Comparison of ENCODE assay signal across 8 mouse cellular contexts in the genomic region with DNA sequence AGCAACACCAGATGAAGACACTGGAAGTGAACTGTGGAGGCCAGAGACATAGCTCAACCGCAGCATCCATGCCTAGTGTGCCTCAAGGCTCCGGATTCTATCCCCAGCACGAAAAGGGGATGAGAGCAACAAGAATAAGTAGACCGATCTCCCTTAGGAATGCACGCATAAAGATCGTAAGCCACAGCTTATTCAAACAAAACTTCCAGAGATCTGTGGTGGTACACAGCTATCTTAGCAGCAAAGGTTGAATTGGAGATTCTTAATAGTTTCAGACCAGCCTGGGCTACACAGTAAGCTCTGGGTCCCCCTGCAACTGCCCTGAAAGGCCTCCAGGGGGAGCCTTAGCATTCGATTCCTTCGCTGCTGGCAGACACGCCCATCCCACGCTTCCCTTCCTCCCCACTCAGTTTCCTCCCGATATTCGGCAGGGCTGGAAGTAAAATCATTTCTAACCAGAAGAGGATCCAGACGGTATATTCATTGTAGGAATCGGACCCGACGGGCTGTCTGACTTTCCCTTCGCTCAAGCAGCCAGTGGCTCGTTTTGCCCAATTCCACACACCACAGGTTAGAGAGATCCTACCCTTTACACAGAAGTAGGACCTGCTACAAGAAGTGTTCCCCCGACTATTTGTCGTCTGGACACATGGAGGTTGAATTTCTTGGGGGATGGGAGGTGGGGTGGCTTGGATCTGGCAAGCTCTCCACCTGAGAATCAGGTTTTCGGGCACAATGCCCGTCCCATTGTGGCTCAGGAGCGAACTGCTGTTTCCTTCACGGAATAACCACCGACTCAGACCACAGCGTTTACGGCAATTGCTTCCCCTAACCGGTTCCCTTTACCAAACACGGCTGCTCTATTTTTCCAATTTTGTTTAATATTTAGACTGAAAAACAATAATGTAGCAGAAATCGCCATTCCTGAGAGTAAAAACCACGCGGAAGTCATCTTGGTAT. TPM values are rescaled to one million over a fixed set of nuclear protein-coding genes. Genes with fewer than 3 reads are reported as not detected.
DNase-seq lines count a peak whose midpoint lies in the region; ATAC-seq lines count a peak whose summit lies in the region.

No protein-coding gene starts in this region.

- peak; percentile 66 to 69 for DNase-seq in adrenal gland, adult 18-20 months (ENCODE audit: low spot score in 2 of 2)
- peak; percentile 80 for DNase-seq in embryo, embryonic 10 days (ENCODE audit: low spot score)
- DNase-seq in gastrocnemius, postnatal 25 days = peak; percentile 50
- peak; percentile 53 to 75 for DNase-seq in left cerebral cortex, postnatal 10 days (ENCODE audit: extremely low spot score in 1 of 2, low spot score in 2 of 2)
- DNase-seq in right cerebral cortex, postnatal 10 days (ENCODE audit: low spot score in 2 of 2) = peak; percentile 66 to 83
- peak; percentile 42 to 70 for DNase-seq in urinary bladder, postnatal 36 days (ENCODE audit: low spot score in 2 of 2)

- intact Hi-C loops in left cerebral cortex, postnatal 10 days (cut with DNase I) = no loop called here

- ATAC-seq in inflammation-experienced regulatory T-cells, adult 6 months = peak; percentile 84
- ATAC-seq in megakaryocyte progenitor cell, adult 5-6 weeks (replicated peaks; ENCODE audit: poor library complexity) = peak; percentile 97

RNA-seq across cellular contexts. Expression of gene Nkx2-3, which starts 41.0 kb away (rescaled TPM):
- not detected for total RNA-seq in adrenal gland, adult 18-20 months (2021)
- not detected for total RNA-seq in gastrocnemius, postnatal 25 days (2021)
- polyA plus RNA-seq in inflammation-experienced regulatory T-cells, adult 6 months (2017; shearing (Covaris generic)) = not detected
- total RNA-seq in left cerebral cortex, postnatal 10 days (2021) = not detected
- total RNA-seq in megakaryocyte progenitor cell, adult 5-6 weeks (2015) = 0.32 and 0.64 TPM in 2 replicates
- 1.4 TPM in 1 of 2 replicates, not detected in the other for total RNA-seq in megakaryocyte progenitor cell, adult 5-6 weeks (2017)

RNA-seq across cellular contexts. Expression of gene Got1, which starts 46.7 kb away (rescaled TPM):
- total RNA-seq in adrenal gland, adult 18-20 months (2021) = 100 to 1,000 TPM; 181 to 350 TPM
- 100 to 1,000 TPM; 350 to 495 TPM for total RNA-seq in gastrocnemius, postnatal 25 days (2021)
- polyA plus RNA-seq in inflammation-experienced regulatory T-cells, adult 6 months (2017; shearing (Covaris generic)) = 10 to 100 TPM; 33.0 to 47.8 (median 40.0) TPM
- total RNA-seq in left cerebral cortex, postnatal 10 days (2021) = 100 to 1,000 TPM; 213 to 228 TPM
- total RNA-seq in megakaryocyte progenitor cell, adult 5-6 weeks (2015) = 21.0 and 21.3 TPM in 2 replicates
- total RNA-seq in megakaryocyte progenitor cell, adult 5-6 weeks (2017) = 17.9 and 19.8 TPM in 2 replicates

Comparison
In these comparisons a context has a peak if more than half of its experiments do, and no peak if none do; other contexts are left out.
1. Peak in every context shown above with its lines: DNase-seq and ATAC-seq.
2. RNA of gene Got1, which starts 46.7 kb away (total RNA-seq): 350 to 495 TPM in gastrocnemius, postnatal 25 days, 181 to 350 TPM in adrenal gland, adult 18-20 months and 213 to 228 TPM in left cerebral cortex, postnatal 10 days; 17.9 to 21.3 TPM in megakaryocyte progenitor cell, adult 5-6 weeks; every median in the first group is over 4 times any median in the second.